Mouse (Mus musculus) kidney, adult 8-10 months (tissue): ENCODE data around the gene Zc3hav1.
A peak's percentile ranks its signal among the peaks of the same experiment; 100 is the strongest.
"Not testable (repeated sequence)": the region's sequence is repeated elsewhere in the genome, so short reads cannot be mapped to it uniquely, and the experiment has no call there.

ENCODE experiments used
- DNase-seq, 2 experiments: peaks; one replicate each; pipeline ENCODE4 v3.0.0; 2022

Zc3hav1 gene

DNA sequence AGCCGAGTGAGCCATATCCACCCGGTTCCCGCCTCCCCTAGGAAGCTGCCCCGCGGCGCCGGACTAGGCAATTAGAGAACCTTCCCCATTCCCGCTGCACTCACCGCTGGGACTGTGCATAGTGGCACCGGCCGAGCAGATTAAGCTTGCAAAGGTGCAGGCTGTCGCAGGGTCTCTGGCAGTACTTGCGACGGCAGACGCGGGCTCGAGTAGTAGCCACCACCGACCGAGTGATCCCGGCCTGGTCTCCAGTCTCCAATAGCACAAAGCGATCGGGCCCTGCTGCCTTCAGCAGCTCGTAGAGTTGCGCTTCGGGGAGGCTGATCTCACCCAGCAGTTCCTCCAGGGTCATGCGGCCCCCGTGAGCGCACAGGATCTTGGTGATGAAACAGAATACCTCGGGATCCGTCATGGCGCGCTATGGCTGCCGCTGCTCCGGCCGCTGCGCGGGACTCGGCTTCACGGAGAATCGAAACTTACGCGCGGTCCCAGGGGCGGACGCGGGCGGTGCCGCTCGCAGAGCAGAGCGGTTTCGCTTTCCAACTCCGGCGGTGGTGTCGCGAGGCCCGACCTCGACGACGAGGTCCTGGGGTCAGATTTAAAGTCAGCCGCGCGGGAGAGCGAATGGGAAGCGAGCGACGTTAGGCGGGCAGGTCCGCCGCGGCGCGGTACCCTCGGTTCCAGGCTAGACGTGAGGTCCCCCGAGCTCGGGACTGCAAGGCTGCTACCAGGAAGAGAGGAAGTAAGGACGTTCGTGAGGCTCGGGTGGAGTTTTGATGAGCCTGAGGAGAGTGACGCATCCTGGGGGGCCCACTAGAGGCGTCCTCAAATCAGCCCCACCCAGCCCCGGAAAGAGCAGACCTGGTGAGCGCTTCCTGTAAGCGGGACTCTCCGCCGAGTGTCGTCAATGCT is at the start of gene Zc3hav1:
TSS of gene Zc3hav1 (minus strand) at position 793 of the 912 bp plus-strand sequence.
- DNase-seq = peak; percentile 68 to 77

DNA sequence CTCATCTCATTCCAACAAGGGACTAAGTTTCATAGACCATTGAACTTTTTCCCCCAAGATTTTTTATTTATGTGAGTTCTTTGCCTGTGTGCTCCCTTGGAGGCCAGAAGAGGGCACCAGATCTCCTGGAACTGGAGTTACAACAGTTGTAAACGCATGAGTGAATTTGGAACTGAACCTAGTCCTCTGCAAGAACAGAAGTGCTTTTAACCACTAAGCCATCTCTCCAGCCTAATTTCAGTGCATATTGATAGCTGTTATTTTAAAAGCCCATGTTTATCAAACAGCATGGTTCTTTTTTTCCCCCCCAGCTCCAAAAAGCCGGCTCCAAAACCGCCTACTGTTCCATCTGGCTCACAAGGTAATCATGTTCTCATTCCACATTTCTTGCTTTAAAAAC is 35.3 kb upstream of the Zc3hav1 start:
- DNase-seq = peak; percentile 37 to 38

DNA sequence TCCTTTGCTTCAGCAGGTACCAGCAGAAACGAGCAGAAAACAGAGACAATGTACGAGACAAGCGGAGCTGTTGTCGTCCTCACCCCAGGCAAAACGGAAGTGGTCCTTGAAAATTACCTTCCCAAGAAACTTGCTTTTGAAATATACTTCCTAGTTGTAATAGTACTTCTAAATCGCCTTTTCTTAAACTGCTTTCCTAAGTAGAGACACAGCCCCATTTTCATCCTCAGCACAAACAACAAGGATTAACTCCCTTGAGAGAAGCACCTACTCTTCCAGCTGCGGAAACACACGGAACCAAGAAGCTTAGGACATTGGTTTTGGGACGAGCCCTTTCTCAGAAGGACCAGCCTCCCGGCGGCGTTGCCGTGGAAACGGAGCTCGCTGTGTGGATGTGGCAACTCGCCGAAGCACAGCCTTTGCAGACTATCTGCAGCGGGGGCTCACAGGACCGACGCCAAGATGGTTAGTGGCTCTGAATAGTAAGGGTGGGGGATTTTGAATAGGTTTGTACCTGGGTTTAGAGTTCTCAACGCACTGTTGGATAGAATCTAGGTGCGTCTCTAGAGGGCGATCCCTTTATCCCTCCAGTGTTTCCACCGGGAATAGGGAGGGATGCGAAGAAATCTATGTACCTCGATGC is 26.8 kb upstream of the Zc3hav1 start, which contains the start of gene Ttc26:
TSS of gene Ttc26 (plus strand) at position 341 of the 643 bp plus-strand sequence.
- peak; percentile 73 to 84 for DNase-seq

DNA sequence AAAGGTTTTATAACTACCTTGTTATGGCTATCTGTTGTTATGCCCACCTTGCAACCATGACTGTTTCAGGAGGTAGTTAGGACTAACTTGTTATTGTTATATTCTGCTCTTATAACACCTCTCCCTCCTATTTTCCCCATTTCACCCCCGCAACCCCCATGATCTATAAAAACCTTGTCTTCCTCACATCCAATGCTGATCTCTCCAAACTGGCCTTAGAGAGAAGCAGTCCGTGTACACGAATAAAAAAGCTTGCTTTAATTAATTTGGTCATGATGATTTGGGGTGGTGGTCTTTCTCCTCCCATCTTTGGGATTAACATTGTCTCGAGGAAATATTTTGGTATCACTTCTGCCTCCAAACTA is 26.3 kb upstream of the Zc3hav1 start:
- no peak for DNase-seq

DNA sequence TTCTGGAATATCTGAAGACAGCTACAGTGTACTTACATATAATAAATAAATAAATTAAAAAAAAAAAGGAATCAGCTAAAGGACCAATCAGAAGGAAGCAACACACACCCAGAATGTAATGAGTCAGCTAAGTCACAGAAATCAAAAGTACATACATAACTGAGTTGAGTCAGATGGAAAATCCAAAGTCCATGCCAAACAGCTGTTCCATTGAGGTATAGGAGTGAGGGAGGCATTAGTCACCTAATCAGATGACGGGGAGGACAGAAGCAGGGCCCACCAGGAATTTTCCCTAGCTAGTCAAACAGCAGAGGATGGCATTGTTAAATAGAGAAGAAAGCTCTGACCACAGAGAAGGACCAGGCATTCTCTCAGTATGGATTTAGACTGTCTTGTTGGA is 19.9 kb upstream of the Zc3hav1 start:
- no peak for DNase-seq

DNA sequence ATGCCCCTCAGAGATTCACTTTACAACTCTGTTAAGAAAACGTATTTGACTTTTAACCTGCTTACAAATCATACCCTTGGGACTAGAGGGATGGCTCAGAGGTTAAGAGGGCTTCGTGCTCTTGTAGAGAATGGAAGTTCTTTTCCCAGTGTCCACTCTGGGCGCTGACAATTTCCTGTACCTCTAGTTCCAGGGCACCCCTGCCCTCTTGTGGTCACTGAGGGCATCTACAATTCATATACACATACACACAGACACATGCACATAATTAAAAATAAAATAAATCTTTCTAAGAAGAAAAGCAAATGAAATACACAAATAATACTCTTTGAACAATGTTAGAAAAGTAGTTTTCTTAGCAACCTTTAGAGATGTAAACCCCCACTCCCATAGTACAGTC is 15.5 kb upstream of the Zc3hav1 start:
- no peak for DNase-seq

DNA sequence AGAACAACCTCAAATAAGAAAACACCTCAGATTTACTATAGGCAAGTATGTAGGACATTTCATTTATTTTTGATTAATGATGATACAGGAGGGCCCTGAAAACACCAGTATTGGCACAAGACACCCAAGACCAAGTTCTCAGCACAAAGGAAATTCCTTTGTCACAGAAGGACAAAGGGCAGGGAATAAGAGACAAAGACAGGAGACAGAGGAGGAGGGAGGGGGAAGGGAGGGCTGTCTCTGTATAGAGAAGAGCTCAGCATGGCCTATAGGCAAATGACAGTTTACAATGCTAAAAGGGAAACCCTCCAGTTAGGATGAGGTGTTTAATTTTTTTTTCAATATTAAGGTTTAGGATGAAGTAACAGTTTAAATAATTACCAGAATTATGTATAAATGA is 9.7 kb upstream of the Zc3hav1 start:
- DNase-seq = no peak

DNA sequence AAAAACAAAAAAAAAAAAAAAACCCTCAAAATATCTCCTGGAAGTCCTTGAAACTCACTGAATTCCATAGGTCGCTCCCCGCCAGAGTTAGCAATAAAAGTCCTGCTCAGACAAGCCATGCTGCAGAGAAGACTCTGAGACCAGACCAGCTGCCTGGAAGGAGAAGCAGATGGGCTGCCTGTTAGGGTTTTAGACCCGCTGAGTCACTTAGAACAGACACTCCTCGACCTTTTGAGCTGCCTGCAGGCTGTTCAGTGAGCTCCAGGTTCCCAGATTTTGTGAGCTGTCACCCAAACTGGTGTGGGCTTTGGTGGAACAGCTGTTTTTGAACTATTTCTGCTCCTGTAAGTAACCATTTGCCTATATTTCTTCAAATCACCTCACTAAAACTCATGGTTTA is 9.0 kb upstream of the Zc3hav1 start:
- no peak for DNase-seq

DNA sequence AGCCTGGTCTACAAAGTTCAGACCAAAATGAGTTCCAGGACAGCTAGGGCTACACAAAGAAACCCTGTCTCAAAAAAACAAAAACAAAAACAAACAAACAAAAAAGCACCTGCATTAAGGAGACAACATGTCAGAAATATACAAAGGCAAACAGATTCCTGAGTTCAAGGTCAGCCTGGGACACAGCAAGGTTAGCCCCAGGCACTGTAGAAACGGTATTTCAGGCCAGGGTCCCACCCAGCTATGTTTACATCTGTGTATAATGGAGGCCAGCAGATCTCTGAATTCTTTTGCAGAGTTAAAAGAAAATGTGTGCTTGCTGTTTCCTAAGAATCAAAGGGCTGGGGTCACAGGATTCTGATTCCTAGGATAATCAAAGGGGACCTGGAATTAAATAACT is 7.5 kb upstream of the Zc3hav1 start:
- no peak for DNase-seq

DNA sequence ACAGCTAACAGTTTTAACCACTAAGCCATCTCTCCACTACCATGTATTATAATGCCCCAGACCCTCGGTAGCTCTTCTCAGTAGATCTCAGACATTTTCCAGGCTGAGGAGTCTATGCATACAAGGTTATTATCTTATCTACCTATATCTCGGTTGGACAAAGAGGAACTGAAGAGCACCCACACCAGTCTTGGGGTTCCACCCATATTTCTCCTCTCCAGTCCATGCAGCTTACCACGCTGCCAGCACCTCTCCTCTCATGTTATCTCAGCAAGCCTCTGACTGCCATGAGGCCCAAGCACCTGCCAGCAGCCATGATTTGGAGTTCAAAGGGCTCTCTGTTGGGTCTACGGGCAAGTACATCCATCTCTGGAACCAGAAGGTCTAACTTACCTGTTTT is 6.7 kb upstream of the Zc3hav1 start:
- DNase-seq = no peak

DNA sequence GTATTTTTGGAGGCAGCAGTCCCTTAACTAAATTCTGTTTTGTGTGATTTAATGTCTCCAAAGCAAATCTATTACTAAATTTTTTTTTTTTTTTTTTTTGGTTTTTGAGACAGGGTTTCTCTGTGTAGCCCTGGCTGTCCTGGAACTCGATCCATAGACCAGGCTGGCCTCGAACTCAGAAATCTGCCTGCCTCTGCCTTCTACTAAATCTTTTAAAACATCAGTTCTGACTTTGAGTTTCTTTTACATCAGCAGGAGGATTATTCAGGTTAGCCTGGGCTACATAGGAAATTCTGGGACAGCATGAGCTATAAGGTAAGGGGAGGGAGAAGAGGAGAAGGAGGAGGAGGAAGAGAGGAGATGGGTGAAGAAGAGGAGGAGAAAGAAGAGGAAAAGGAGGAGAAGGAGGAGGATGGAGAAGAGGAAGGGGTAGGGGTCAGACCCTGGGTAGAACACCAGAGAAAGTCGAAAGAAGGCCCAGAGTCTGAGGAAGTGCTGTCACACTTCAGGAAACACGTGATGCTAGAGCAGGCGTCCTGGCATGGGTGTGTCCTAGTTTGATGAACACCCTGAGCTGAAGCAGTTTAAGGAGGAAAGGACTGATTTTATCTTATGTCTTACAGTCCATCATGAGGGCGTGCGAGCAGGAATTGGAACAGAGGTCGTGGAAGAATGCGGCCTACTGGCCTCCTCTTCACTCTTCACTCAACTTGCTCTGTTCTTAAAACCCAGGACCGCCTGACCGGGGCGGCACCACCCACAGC is 5.5 kb upstream of the Zc3hav1 start:
- no peak for DNase-seq

DNA sequence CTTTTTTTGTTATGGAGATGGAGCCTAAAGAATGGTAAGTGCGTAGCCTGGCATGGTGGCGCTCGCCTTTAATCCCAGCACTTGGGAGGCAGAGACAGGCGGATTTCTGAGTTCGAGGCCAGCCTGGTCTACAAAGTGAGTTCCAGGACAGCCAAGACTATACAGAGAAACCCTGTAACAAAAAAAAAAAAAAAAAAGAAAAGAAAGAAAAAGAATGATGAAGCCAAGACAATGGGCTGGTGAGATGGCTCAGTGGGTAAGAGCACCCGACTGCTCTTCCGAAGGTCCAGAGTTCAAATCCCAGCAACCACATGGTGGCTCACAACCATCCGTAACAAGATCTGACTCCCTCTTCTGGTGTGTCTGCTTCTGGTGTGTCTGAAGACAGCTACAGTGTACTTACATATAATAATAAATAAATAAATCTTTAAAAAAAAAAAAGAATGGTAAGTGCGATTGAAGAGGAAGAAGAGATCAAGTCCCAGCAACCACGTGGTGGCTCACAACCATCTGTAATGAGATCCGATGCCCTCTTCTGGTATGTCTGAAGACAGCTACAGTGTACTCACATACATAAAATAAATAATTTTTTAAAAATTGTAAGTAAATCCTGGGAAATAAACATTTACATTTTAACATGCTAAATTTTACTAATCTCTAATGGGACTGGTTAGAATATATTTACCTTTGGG is 4.8 kb upstream of the Zc3hav1 start:
- DNase-seq = not testable (repeated sequence)

DNA sequence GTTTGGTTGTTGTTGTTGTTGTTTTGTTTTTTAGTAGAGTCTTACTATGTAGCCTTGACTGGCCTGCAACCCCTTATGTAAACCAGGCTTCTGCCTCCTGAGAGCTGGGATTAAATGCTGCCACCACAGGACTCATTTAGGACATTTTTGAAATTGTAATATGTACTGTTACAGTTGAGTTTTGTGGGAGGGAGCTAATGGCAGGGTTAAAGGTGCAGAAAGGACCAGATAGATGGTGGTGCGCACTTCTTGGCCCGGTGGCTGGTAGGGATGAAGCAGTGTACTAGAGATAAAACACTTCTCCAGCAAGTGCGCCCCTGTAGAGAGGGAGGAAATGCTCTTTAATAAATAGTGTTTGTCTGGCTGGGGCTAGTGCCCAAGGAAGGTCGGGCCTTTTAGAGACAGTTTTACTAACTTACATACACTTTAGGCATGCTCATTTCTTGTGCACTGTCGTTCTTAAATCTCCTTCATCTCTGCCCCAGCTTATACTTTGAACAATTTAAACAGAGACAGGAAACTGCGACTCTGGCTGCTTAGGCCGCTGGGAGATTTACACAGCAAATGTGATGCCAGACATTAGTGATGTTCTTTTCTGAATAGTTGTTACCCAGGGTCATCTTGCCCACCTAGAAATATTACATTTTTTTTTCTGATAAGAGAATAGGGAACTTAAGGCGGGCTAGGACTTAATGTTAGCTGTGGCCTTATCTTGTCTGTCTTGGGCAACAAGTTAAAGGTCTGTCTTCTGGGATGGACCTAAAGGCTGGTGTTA is 4.0 kb upstream of the Zc3hav1 start:
- DNase-seq = no peak

DNA sequence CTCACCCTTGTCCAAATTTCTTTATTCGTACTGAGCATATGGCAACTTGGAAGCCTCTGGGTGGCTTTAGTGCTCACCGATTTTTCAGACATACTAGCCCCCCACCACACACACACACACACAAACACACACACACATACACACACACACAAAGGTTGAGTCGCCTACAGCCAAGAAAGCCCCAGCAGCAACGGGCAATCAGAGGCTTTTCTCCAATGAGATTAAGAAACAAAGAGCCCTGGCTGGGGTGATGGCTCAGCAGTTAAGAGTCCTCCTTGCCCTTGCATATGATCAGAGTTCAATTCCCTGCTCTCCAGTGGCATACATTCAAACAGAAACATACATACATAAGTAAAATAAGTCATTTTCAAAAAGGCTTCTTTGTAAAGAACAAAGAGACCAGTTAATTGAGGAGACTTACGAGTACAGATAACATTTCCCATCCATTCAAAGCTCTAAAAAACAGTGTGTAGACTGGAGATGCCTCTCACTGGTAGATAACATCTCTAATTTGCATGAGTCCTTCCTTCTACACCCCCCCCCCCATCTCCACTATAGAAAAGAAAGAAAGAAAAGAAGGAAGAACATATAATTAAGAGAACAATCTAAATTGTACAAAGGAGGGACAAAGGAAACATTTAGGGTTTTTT is 3.3 kb upstream of the Zc3hav1 start:
- no peak for DNase-seq

DNA sequence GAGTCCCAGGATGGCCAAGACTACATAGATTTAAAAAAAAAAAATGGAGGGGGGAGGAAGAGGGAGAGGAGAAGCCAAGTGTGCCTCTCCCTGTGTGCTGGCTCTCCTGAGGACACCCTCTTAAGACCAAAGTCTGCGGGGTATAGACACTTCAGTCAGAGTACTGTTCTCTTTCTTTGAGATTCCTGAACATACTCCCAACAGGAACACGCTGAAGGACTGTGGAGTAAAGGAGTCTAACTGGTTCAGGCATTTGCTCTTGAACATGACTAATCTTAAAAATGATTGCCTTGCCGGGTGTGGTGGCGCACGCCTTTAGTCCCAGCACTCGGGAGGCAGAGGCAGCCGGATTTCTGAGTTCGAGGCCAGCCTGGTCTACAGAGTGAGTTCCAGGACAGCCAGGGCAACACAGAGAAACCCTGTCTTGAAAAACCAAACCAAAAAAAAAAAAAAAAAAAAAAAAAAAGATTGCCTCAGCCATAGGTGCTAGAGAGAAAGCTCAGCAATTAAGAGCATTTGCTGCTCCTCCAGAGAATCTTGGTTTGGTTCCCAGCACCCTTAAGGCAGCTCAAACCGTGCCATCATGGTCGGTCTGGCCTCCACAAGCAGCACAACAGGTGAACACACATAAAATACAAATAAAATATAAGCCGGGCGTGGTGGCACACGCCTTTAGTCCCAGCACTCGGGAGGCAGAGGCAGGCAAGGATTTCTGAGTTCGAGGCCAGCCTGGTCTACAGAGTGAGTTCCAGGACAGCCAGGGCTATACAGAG is 2.4 kb upstream of the Zc3hav1 start:
- not testable (repeated sequence) for DNase-seq

DNA sequence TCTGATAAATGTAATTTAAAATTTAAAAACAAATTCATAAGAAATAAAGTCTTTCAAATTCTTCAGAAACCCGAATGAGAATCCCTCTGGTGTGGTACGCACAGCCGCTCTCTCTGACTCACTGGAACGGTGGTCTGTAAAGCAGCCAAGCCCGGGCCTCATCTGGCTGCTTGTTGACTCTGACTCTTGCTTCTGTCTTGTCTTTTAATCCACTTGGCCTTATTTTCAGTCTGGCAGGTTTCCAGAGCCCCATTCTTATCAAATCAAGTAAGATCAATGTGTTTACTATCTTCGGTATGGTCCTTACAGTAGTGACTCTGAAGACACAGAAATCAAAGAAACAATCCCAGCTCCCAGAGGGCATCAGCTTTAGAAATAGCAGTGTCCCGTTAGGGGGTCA is 1.5 kb upstream of the Zc3hav1 start:
- DNase-seq = no peak

DNA sequence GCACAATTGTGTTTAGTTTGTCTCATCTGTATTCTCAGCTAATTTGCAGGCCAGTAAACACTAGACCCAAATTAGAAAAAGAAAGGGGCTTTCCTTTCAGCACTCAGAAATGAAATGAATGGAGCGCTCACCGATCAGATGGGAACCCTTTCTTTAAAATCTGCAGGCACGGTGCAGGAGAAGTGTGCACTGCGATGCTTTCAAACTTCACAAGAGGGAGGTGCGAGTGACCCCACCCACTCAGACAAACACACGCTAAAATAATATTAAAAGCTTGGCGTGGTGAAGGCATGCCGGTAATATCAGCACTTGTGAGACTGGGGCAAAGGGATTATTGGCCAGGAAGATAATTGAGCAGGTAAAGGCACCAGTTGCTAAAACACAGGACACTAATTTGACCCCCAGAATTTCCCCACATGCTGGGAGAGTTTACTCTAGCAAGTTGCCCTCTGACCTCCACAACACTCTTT is 986 bp upstream of the Zc3hav1 start:
- DNase-seq = no peak

DNA sequence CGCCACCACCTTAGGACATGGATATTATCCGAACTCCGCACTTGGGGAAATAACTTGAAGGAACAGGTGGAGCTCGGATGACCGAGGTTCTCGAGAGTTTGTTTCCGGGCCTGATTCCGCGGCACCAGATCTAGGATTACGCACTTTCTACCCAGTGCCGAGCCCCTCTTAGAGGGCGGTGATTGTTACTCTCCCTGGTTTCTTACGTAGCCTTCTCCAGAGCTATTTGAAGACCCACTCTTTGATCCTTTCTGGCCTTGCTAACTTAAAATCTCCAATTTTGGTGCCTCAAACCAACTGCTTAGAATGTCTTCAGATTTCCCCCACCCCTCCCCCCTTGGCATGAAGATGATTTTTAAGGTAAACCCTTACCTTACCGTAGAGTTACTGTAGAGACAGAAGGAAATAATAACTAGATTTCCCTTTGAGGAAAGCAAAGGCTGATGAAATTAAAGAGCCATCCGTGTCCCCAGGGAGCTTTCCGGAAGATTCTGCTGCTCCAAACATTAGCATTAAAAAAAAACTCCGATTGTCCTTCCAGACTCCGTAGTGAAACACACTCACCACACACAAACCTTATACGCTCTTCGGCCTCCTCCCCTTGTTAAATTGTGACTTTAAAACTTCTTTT is 435 bp upstream of the Zc3hav1 start:
- DNase-seq = peak in 1 of 2 experiments; percentile 13

DNA sequence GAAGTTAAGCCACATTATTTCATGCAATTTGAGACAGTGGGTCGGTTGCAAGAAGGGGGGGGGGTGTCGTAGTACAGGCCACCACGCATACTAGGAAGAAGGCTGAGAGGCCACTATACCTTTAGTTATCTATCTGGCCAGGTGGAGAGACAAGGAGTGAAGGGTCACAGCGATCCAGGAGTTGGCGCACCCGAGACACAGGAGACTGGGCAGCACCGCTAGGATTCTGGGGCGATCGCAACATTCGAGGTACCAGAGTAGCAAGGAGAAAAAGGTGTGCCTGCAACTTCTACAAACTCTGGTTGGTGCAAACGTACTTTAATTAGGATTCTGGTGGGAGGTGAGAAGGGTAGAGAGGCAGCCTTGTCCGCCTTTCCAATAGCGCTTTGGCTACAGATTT is 1.2 kb downstream of the Zc3hav1 start:
- DNase-seq = no peak

DNA sequence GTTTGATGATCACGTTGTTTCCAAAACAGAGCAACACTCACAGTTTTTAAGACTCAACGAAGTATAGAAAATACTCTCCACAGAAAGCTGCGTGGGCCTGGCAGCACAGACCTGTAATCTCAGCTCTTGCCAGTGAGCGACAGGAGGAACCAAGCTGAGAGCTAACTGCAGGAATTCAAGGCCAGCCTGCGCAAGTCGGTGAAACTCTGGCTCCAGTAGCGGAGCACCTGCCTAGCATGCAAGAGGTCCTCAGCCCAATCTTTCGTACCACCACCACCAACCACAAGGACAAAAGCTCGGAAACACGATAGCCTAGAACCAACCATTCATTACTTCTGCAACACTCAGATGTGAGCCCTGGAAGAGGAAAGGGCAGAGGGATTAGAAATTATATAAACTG is 2.0 kb downstream of the Zc3hav1 start:
- no peak for DNase-seq
